Mouse (Mus musculus) megakaryocyte, embryonic 14.5 days (primary cell): Measurements from ENCODE around the gene Gm10037.

ENCODE experiments used
- FLI1 ChIP-seq: IDR thresholded peaks from 2 replicates; pipeline ENCODE4 v1.6.1; 2012; ENCODE audit warnings: low read length, inconsistent platforms, mixed read lengths
- GATA1 ChIP-seq: IDR thresholded peaks from 3 replicates; pipeline ENCODE4 v1.6.1; 2012; ENCODE audit warnings: mixed read lengths, low read length, inconsistent platforms, borderline replicate concordance

DNA sequence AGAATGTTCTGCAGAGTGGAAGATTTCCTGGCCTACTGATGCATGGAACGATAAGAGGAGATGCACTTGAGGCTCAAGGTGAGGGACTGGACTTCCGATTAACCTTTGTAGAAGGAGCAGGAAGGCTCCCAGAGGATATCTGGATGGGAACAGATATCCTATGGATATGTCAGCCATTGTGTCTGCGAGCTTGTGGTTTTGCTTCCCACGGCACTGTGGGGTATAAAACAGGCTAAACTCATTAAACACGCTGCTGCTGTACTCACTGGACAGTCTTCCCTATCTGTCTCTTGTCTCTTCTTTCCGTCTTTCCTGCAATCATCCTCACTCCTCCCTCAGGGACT lies 12.8 kb downstream of the Gm10037 start:
- TF ChIP-seq GATA1 = no peak
- TF ChIP-seq FLI1 = no peak
